Mouse (Mus musculus): ENCODE data around the gene Trim31.

The Trim31 gene

GRCm38 (mm10) chr17:36891496-36891895, 6.4 kb upstream of the Trim31 start:
- in situ Hi-C loops (cut with MboI; ENCODE audit: low pct_unique_long_range_greater_than_20kb in 1 of 2, low sequenced_read_pairs in 2 of 2, unreplicated experiment in 1 of 2): loop anchor here (5.0 kb wide), 1 partner anchor 311 kb away; the partner anchor contains the start of gene Olfr94 (in 2 of the 2)

GRCm38 (mm10) chr17:36892362-36892761, 5.6 kb upstream of the Trim31 start:
- in situ Hi-C loops (cut with MboI; ENCODE audit: low pct_unique_long_range_greater_than_20kb in 1 of 2, low sequenced_read_pairs in 2 of 2, unreplicated experiment in 1 of 2): loop anchor here (5.0 kb wide), 1 partner anchor 310 kb away; the partner anchor contains the start of gene Olfr94 (in 2 of the 2)

- in situ Hi-C loops (cut with MboI; ENCODE audit: low pct_unique_long_range_greater_than_20kb in 1 of 2, low sequenced_read_pairs in 2 of 2, unreplicated experiment in 1 of 2): loop anchor here (5.0 kb wide), 1 partner anchor 309 kb away; the partner anchor contains the start of gene Olfr94 (in 2 of the 2)
These were observed 4.5 kb upstream of the Trim31 start for GRCm38 (mm10) chr17:36893387-36893786.

GRCm38 (mm10) chr17:36896583-36896982, 1.3 kb upstream of the Trim31 start:
- in situ Hi-C loops (cut with MboI; ENCODE audit: low pct_unique_long_range_greater_than_20kb in 1 of 2, low sequenced_read_pairs in 2 of 2, unreplicated experiment in 1 of 2): no loop called here

- in situ Hi-C loops (cut with MboI; ENCODE audit: low pct_unique_long_range_greater_than_20kb in 1 of 2, low sequenced_read_pairs in 2 of 2, unreplicated experiment in 1 of 2): no loop called here
These were observed 853 bp upstream of the Trim31 start for GRCm38 (mm10) chr17:36897065-36897464.

GRCm38 (mm10) chr17:36899376-36899775, 1.5 kb downstream of the Trim31 start:
- in situ Hi-C loops (cut with MboI; ENCODE audit: low pct_unique_long_range_greater_than_20kb in 1 of 2, low sequenced_read_pairs in 2 of 2, unreplicated experiment in 1 of 2): no loop called here

GRCm38 (mm10) chr17:36900001-36900400, 2.1 kb downstream of the Trim31 start:
- in situ Hi-C loops (cut with MboI; ENCODE audit: low pct_unique_long_range_greater_than_20kb in 1 of 2, low sequenced_read_pairs in 2 of 2, unreplicated experiment in 1 of 2): no loop called here

GRCm38 (mm10) chr17:36900691-36901090, 2.8 kb downstream of the Trim31 start:
- in situ Hi-C loops (cut with MboI; ENCODE audit: low pct_unique_long_range_greater_than_20kb in 1 of 2, low sequenced_read_pairs in 2 of 2, unreplicated experiment in 1 of 2): no loop called here

GRCm38 (mm10) chr17:36903651-36904050, 5.7 kb downstream of the Trim31 start:
- in situ Hi-C loops (cut with MboI; ENCODE audit: low pct_unique_long_range_greater_than_20kb in 1 of 2, low sequenced_read_pairs in 2 of 2, unreplicated experiment in 1 of 2): no loop called here

- in situ Hi-C loops (cut with MboI; ENCODE audit: low pct_unique_long_range_greater_than_20kb in 1 of 2, low sequenced_read_pairs in 2 of 2, unreplicated experiment in 1 of 2): no loop called here
These were observed 10.3 kb downstream of the Trim31 start for GRCm38 (mm10) chr17:36908235-36908634.

- in situ Hi-C loops (cut with MboI; ENCODE audit: low pct_unique_long_range_greater_than_20kb in 1 of 2, low sequenced_read_pairs in 2 of 2, unreplicated experiment in 1 of 2): no loop called here
These were observed 11.9 kb downstream of the Trim31 start for GRCm38 (mm10) chr17:36909802-36910201.

- in situ Hi-C loops (cut with MboI; ENCODE audit: low pct_unique_long_range_greater_than_20kb in 1 of 2, low sequenced_read_pairs in 2 of 2, unreplicated experiment in 1 of 2): no loop called here
These were observed 14.1 kb downstream of the Trim31 start for GRCm38 (mm10) chr17:36912031-36912430.

GRCm38 (mm10) chr17:36914108-36914507, 16.2 kb downstream of the Trim31 start:
- in situ Hi-C loops (cut with MboI; ENCODE audit: low pct_unique_long_range_greater_than_20kb in 1 of 2, low sequenced_read_pairs in 2 of 2, unreplicated experiment in 1 of 2): no loop called here

GRCm38 (mm10) chr17:36915076-36915475, 17.2 kb downstream of the Trim31 start:
- in situ Hi-C loops (cut with MboI; ENCODE audit: low pct_unique_long_range_greater_than_20kb in 1 of 2, low sequenced_read_pairs in 2 of 2, unreplicated experiment in 1 of 2): no loop called here

- in situ Hi-C loops (cut with MboI; ENCODE audit: low pct_unique_long_range_greater_than_20kb in 1 of 2, low sequenced_read_pairs in 2 of 2, unreplicated experiment in 1 of 2): no loop called here
These were observed 22.3 kb downstream of the Trim31 start for GRCm38 (mm10) chr17:36920239-36920638.

- in situ Hi-C loops (cut with MboI; ENCODE audit: low pct_unique_long_range_greater_than_20kb in 1 of 2, low sequenced_read_pairs in 2 of 2, unreplicated experiment in 1 of 2): no loop called here
These were observed 24.8 kb downstream of the Trim31 start for GRCm38 (mm10) chr17:36922715-36923114.

- in situ Hi-C loops (cut with MboI; ENCODE audit: low pct_unique_long_range_greater_than_20kb in 1 of 2, low sequenced_read_pairs in 2 of 2, unreplicated experiment in 1 of 2): no loop called here
These were observed 25.6 kb downstream of the Trim31 start for GRCm38 (mm10) chr17:36923491-36923890.

GRCm38 (mm10) chr17:36927496-36928120, 29.7 kb downstream of the Trim31 start:
- in situ Hi-C loops (cut with MboI; ENCODE audit: low pct_unique_long_range_greater_than_20kb in 1 of 2, low sequenced_read_pairs in 2 of 2, unreplicated experiment in 1 of 2): no loop called here

- in situ Hi-C loops (cut with MboI; ENCODE audit: low pct_unique_long_range_greater_than_20kb in 1 of 2, low sequenced_read_pairs in 2 of 2, unreplicated experiment in 1 of 2): no loop called here
These were observed 31.5 kb downstream of the Trim31 start for GRCm38 (mm10) chr17:36929236-36929932.

- in situ Hi-C loops (cut with MboI; ENCODE audit: low pct_unique_long_range_greater_than_20kb in 1 of 2, low sequenced_read_pairs in 2 of 2, unreplicated experiment in 1 of 2): no loop called here
These were observed 32.3 kb downstream of the Trim31 start for GRCm38 (mm10) chr17:36930233-36930632.
